8 mouse cellular contexts compared by ENCODE assay signal in the genomic region with DNA sequence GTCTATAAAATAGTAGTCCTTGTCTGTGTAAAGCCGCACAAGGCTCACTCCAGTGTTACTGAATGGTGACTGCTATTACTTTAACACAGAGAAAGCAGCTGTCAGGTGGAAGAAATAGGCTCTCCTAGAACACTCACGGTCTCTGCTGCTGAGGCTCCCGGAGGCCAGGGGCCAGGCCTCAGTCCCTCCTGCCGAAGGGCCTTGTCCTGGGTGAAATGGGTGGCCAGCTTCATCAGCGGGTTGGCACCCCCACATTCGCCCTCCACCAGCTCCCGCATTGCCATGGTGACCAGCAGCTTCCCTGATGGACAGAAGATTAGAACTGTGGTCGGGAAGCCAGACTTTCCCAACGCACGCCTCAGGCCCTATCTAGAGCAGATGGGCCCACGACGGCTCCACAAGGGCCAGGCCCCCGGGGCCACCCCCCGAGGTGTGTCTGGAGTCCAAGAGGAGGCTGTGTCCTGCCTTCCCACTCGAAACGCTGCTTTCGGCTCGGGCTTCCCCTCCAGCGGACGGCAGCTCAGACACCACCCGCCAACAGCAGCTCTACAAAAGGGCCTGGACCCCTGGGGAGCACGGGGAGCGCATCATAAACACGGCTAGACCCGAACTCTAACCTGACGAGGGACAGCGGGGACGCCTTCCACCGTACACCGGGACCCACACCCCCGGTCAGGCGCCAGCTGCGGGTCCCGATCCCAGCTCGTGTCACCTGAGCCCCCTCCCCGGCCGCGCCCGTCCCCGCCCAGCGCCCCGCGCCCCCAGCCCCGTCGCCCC. TPM values are rescaled to one million over a fixed set of nuclear protein-coding genes. Genes with fewer than 3 reads are reported as not detected.
DNase-seq lines count a peak whose midpoint lies in the region; ATAC-seq and TF ChIP-seq lines count a peak whose summit lies in the region.

No protein-coding gene starts in this region.

- no peak for TF ChIP-seq CTCF in bone marrow macrophage, adult 2 months (IDR thresholded peaks at IDR 0.05; ENCODE audit: low read depth, low read length)

- no peak for TF ChIP-seq POLR2A in bone marrow macrophage, adult 2 months (IDR thresholded peaks at IDR 0.05; ENCODE audit: borderline replicate concordance, low read depth, low read length)

- peak; percentile 24 for ATAC-seq in embryonic facial prominence, embryonic 15.5 days (ENCODE audit: insufficient number of reproducible peaks, low FRiP score, low TSS enrichment, low read depth)
- ATAC-seq in monocyte, adult 5-6 weeks (replicated peaks; ENCODE audit: insufficient number of reproducible peaks, low FRiP score, low TSS enrichment, poor library complexity, severe bottlenecking) = no peak; the same call in 1 of the 2 replicates

- WGBS in embryonic facial prominence, embryonic 15.5 days = 1% methylated on average over 45 of the region's 45 CpGs

- peak; percentile 63 for DNase-seq in MEL-GATA-1-ER (ENCODE audit: extremely low read depth, low read depth)
- DNase-seq in heart, postnatal 10 days = peak; percentile 50 to 57
- DNase-seq in layer of hippocampus, adult 8-10 months (ENCODE audit: low spot score in 2 of 2) = peak; percentile 41 to 52
- peak; percentile 36 for DNase-seq in lung, postnatal 14 days
- peak; percentile 50 for DNase-seq in retina, embryonic 14.5 days (ENCODE audit: low spot score)

- H3K4me1 ChIP-seq in bone marrow macrophage, adult 2 months (ENCODE audit: control insufficient read depth, insufficient read depth, low read length) = peaks cover 3% of the 10 kb centered on the region; the same call in 1 of the 2 replicates
- H3K4me1 ChIP-seq in embryonic facial prominence, embryonic 15.5 days = peaks cover 19% of the 10 kb centered on the region

- no peaks in the 10 kb centered on the region for H3K27me3 ChIP-seq in embryonic facial prominence, embryonic 15.5 days

- no peaks in the 10 kb centered on the region for H3K9me3 ChIP-seq in embryonic facial prominence, embryonic 15.5 days (replicated peaks)

- peak overlapping the region; percentile 83 for H3K4me2 ChIP-seq in embryonic facial prominence, embryonic 15.5 days (replicated peaks)

- H3K4me3 ChIP-seq in bone marrow macrophage, adult 2 months (ENCODE audit: insufficient read depth, low read length) = peak overlapping the region; percentile 97
- H3K4me3 ChIP-seq in embryonic facial prominence, embryonic 15.5 days (replicated peaks) = peak overlapping the region; percentile 89

- intact Hi-C loops in heart, postnatal 10 days (cut with DNase I) = no loop called here

- peaks cover 7% of the 10 kb centered on the region; the same call in 1 of the 2 replicates for H3K36me3 ChIP-seq in embryonic facial prominence, embryonic 15.5 days

- peak overlapping the region; percentile 85 for H3K9ac ChIP-seq in embryonic facial prominence, embryonic 15.5 days

- H3K27ac ChIP-seq in bone marrow macrophage, adult 2 months (ENCODE audit: insufficient read depth, low read depth, low read length) = no peak overlapping the region
- peak overlapping the region; percentile 83 for H3K27ac ChIP-seq in embryonic facial prominence, embryonic 15.5 days (replicated peaks)

RNA-seq across cellular contexts. Expression of a gene that starts 0.5 kb away (rescaled TPM):
- 28.8 and 32.5 TPM in 2 replicates for polyA plus RNA-seq in bone marrow macrophage, adult 2 months (2012; ENCODE audit: insufficient read depth, insufficient read length, missing spikeins)
- 48.8 and 49.0 TPM in 2 replicates for polyA plus RNA-seq in embryonic facial prominence, embryonic 15.5 days (2015; fragmentation: Nextera tagmentation; extraction: Ambion mirVana)
- 10 to 100 TPM; 28.3 to 31.9 TPM for total RNA-seq in heart, postnatal 10 days (2021)
- total RNA-seq in layer of hippocampus, adult 8-10 months (2022) = 10 to 100 TPM; 47.1 to 62.7 (median 57.5) TPM
- 17.3 to 24.2 TPM (median 20.2 TPM) in 3 replicates for total RNA-seq in monocyte, adult 5-6 weeks (2017)

RNA-seq across cellular contexts. Expression of a gene that starts 50.3 kb away (rescaled TPM):
- 0.60 TPM in 1 of 2 replicates, not detected in the other for polyA plus RNA-seq in bone marrow macrophage, adult 2 months (2012; ENCODE audit: insufficient read depth, insufficient read length, missing spikeins)
- 8.2 and 9.0 TPM in 2 replicates for polyA plus RNA-seq in embryonic facial prominence, embryonic 15.5 days (2015; fragmentation: Nextera tagmentation; extraction: Ambion mirVana)
- 10 to 100 TPM in 1 of 2 experiments, 1 to 10 TPM in 1; 2.0 to 11.3 TPM for total RNA-seq in heart, postnatal 10 days (2021)
- total RNA-seq in layer of hippocampus, adult 8-10 months (2022) = 100 to 1,000 TPM; 249 to 296 (median 280) TPM
- total RNA-seq in monocyte, adult 5-6 weeks (2017) = not detected in 3 replicates

Comparison
In these comparisons a context has a peak if more than half of its experiments do, and no peak if none do; other contexts are left out.
1. RNA of a gene that starts 50.3 kb away (total RNA-seq): 249 to 296 TPM in layer of hippocampus, adult 8-10 months; 2.0 to 11.3 TPM in heart, postnatal 10 days and not detected in monocyte, adult 5-6 weeks; every median in the first group is over 10 times any median in the second.
2. Peak in every context shown above with its lines, with median percentiles within 50 percentile points of each other: DNase-seq.